Mouse (Mus musculus): ENCODE results near the gene Cacna1e. TPM values are rescaled to one million over a fixed set of nuclear protein-coding genes. Genes with fewer than 3 reads are reported as not detected.

The Cacna1e gene
- polyA plus RNA-seq, 1 experiment from 2014 or later, result 1.4 TPM

DNA sequence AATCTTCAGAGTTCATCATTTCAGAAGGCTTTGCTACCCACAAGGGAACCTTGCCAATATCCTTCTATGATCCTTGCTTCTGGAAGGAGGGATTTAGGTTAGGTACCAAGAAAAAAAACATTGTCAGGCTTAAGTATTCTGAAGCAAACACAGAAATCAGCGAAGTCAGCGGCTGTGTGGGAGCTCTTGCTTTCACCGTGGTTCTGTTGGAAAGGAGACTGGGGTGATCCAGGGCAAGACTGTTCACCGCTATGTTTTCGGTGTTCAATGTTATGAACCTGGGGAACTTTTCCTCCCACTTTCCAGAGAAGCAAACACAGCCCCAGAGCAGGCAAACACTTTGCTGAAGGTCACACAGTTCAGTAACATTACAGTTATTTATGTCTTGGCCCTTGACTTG, 383.4 kb downstream of the Cacna1e start:
- Histone ChIP-seq H3K9ac (ENCODE audit: low read length) (no peak overlapping the region), H3K4me2 (ENCODE audit: low read depth, low read length, severe bottlenecking) (no peak overlapping the region), H3K4me1 (replicated peaks; ENCODE audit: control insufficient read depth, insufficient read depth, low read length) (0 out of 2 replicates have a peak, but pooled peaks cover 2% of the 10 kb centered on the region), H3K36me3 (ENCODE audit: control insufficient read depth, insufficient read depth, low read length) (no peaks in the 10 kb centered on the region), H3K27ac (ENCODE audit: low read depth, low read length) (no peak overlapping the region), H3K4me3 (ENCODE audit: low read depth, low read length) (no peak overlapping the region), H3K27me3 (ENCODE audit: control insufficient read depth, insufficient read depth, low read length) (no peaks in the 10 kb centered on the region), H3K9me3 (ENCODE audit: control insufficient read depth, low read length) (no peaks in the 10 kb centered on the region)
- ATAC-seq (replicated peaks; ENCODE audit: low FRiP score) (no peak), DNase-seq (ENCODE audit: low spot score) (no peak)
- 81% methylated on average over 5 of the region's 5 CpGs for WGBS

DNA sequence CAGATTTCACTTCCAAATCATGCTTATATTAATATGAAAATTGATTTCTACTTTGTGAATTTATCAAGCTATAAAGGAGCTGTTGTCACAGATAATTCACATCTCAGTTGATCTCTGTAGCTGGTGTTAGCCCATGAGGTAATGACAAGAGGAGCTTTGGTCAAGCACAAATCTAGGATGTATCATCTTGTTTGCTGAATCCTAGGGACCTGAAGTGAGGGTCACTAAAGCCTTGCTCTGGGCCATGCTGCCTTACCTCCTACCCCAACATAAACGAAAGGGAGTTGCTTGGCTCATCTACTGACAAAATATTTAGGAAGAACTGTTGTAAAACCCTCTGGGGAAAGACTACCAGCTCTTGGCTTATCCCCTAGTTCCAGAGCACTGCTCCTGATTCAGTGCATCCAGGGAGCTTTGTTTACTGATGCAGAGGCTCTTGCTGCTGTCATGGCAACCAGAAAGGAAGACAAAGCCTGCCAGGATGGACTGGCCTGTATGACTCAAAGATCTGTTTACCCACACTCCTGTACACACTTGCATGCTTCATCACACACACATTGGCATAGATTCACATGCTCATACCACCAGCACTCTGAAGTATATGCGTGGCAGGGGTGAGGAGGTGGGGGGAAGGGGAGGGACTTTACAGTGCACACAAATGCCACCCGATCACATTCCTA, 384.0 kb downstream of the Cacna1e start:
- no peaks in the 10 kb centered on the region for H3K9me3 ChIP-seq (ENCODE audit: control insufficient read depth, low read length)
- peak; percentile 82 for ATAC-seq (replicated peaks; ENCODE audit: low FRiP score)
- H3K9ac ChIP-seq (ENCODE audit: low read length), result no peak overlapping the region
- no peaks in the 10 kb centered on the region for H3K27me3 ChIP-seq (ENCODE audit: control insufficient read depth, insufficient read depth, low read length)
- no peak overlapping the region for H3K27ac ChIP-seq (ENCODE audit: low read depth, low read length)
- 0 out of 2 replicates have a peak, but pooled peaks cover 2% of the 10 kb centered on the region for H3K4me1 ChIP-seq (replicated peaks; ENCODE audit: control insufficient read depth, insufficient read depth, low read length)
- H3K4me2 ChIP-seq (ENCODE audit: low read depth, low read length, severe bottlenecking), result no peak overlapping the region
- no peaks in the 10 kb centered on the region for H3K36me3 ChIP-seq (ENCODE audit: control insufficient read depth, insufficient read depth, low read length)
- H3K4me3 ChIP-seq (ENCODE audit: low read depth, low read length), result no peak overlapping the region
- 44% methylated on average over 3 of the region's 3 CpGs for WGBS
- peak; percentile 51 for DNase-seq (ENCODE audit: low spot score)

DNA sequence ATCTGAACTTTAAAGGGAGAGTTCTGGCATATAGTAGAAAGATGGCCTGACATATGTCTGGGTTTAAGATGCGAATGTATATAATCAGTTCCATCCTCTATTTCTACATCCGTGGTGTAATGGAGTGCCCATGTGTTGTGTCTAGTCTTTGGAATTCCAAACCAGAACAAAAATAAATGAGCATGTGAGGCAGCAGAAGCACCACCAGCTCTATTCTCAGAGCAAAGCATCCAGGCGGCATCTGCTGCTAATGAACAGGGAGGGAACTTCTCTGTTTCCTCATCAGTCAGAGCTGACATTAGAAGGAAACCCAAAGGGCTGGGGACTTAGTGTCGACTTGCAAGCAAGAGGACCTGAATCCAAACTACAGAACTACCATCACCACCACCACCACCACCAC, 385.5 kb downstream of the Cacna1e start:
- WGBS, result 81% methylated on average over 4 of the region's 4 CpGs
- no peak for DNase-seq (ENCODE audit: low spot score)
- Histone ChIP-seq H3K27me3 (ENCODE audit: control insufficient read depth, insufficient read depth, low read length) (no peaks in the 10 kb centered on the region), H3K36me3 (ENCODE audit: control insufficient read depth, insufficient read depth, low read length) (no peaks in the 10 kb centered on the region), H3K9me3 (ENCODE audit: control insufficient read depth, low read length) (no peaks in the 10 kb centered on the region), H3K4me3 (ENCODE audit: low read depth, low read length) (no peak overlapping the region), H3K4me1 (replicated peaks; ENCODE audit: control insufficient read depth, insufficient read depth, low read length) (0 out of 2 replicates have a peak, but pooled peaks cover 2% of the 10 kb centered on the region), H3K27ac (ENCODE audit: low read depth, low read length) (no peak overlapping the region), H3K4me2 (ENCODE audit: low read depth, low read length, severe bottlenecking) (no peak overlapping the region), H3K9ac (ENCODE audit: low read length) (no peak overlapping the region)
- no peak for ATAC-seq (replicated peaks; ENCODE audit: low FRiP score)

DNA sequence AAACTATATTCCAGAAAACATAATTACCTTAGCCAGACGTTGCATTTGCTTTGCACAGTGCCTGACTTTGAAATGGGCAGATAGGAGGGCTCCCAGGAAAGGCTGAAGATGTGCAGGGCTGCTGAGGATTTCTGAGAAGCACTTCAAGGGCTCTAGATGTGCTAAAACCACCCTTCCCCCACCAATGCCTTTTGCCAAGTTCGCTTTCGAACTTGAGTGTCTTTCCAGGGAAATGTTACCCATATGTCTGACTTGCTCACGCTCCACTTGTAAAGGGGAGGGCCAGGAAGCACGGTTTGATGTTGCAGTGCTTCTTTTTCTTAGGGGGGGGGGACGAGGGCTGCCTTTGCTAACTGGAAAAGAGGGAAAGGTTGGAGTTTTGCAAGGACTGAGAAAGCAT, 393.2 kb downstream of the Cacna1e start:
- Histone ChIP-seq H3K9ac (ENCODE audit: low read length) (no peak overlapping the region), H3K27ac (ENCODE audit: low read depth, low read length) (no peak overlapping the region)
- WGBS, result 70% methylated on average over 6 of the region's 6 CpGs

DNA sequence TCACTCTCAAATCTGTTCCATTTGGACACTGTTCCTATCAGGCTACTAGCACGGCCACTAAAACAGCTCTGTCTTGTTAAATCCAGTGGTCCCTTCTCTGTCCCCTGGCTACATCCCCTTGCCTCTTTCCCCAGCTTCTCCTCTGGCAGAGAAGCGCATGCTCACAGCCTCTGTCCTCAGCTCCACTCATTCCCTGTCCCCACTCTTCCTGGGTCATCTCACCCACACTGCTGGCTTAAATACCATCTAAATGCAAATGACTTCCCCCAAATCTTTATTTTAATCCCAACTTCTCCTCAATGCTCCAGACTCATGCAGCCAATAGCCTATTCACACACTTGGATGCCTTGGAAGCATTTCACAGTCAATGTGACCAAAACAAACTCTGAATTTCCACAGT, 407.6 kb downstream of the Cacna1e start:
- 84% methylated on average over 2 of the region's 2 CpGs for WGBS

More for the DNA sequence above, 393.2 kb downstream of the Cacna1e start:
- ATAC-seq (replicated peaks; ENCODE audit: low FRiP score), result no peak
- Histone ChIP-seq H3K36me3 (ENCODE audit: control insufficient read depth, insufficient read depth, low read length) (no peaks in the 10 kb centered on the region), H3K27me3 (ENCODE audit: control insufficient read depth, insufficient read depth, low read length) (no peaks in the 10 kb centered on the region), H3K4me2 (ENCODE audit: low read depth, low read length, severe bottlenecking) (no peak overlapping the region), H3K4me1 (replicated peaks; ENCODE audit: control insufficient read depth, insufficient read depth, low read length) (no peaks in the 10 kb centered on the region), H3K9me3 (ENCODE audit: control insufficient read depth, low read length) (no peaks in the 10 kb centered on the region), H3K4me3 (ENCODE audit: low read depth, low read length) (no peak overlapping the region)
- DNase-seq (ENCODE audit: low spot score), result no peak

DNA sequence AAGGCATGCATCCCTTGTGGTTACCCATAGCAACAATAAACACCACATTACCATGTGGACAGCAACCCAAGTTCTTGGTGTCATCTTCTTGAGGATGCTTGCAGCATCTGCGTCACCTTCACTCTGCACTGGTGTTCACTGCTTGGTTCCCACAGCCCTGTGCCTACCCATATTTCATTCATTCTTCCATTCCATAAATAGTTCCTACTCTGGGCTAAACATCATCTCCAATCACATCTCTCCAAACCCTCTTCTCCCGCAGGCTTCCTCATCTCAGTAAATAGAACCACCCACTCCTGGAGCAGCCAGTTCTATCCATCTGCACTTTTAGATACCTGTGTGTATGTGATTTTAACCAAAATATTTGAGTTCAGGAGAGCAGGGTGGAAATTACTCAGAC, 408.6 kb downstream of the Cacna1e start:
- WGBS, result 92% methylated on average over 2 of the region's 2 CpGs
- Histone ChIP-seq H3K4me1 (replicated peaks; ENCODE audit: control insufficient read depth, insufficient read depth, low read length) (no peaks in the 10 kb centered on the region), H3K4me2 (ENCODE audit: low read depth, low read length, severe bottlenecking) (no peak overlapping the region), H3K9ac (ENCODE audit: low read length) (no peak overlapping the region), H3K4me3 (ENCODE audit: low read depth, low read length) (no peak overlapping the region), H3K27me3 (ENCODE audit: control insufficient read depth, insufficient read depth, low read length) (no peaks in the 10 kb centered on the region), H3K36me3 (ENCODE audit: control insufficient read depth, insufficient read depth, low read length) (no peaks in the 10 kb centered on the region), H3K9me3 (ENCODE audit: control insufficient read depth, low read length) (no peaks in the 10 kb centered on the region), H3K27ac (ENCODE audit: low read depth, low read length) (no peak overlapping the region)
- no peak for ATAC-seq (replicated peaks; ENCODE audit: low FRiP score)
- no peak for DNase-seq (ENCODE audit: low spot score)

More for the DNA sequence above, 407.6 kb downstream of the Cacna1e start:
- Histone ChIP-seq H3K9me3 (ENCODE audit: control insufficient read depth, low read length) (no peaks in the 10 kb centered on the region), H3K4me1 (replicated peaks; ENCODE audit: control insufficient read depth, insufficient read depth, low read length) (no peaks in the 10 kb centered on the region), H3K36me3 (ENCODE audit: control insufficient read depth, insufficient read depth, low read length) (no peaks in the 10 kb centered on the region), H3K4me3 (ENCODE audit: low read depth, low read length) (no peak overlapping the region), H3K27ac (ENCODE audit: low read depth, low read length) (no peak overlapping the region), H3K27me3 (ENCODE audit: control insufficient read depth, insufficient read depth, low read length) (no peaks in the 10 kb centered on the region), H3K4me2 (ENCODE audit: low read depth, low read length, severe bottlenecking) (no peak overlapping the region), H3K9ac (ENCODE audit: low read length) (no peak overlapping the region)
- ATAC-seq (replicated peaks; ENCODE audit: low FRiP score) (no peak), DNase-seq (ENCODE audit: low spot score) (no peak)

DNA sequence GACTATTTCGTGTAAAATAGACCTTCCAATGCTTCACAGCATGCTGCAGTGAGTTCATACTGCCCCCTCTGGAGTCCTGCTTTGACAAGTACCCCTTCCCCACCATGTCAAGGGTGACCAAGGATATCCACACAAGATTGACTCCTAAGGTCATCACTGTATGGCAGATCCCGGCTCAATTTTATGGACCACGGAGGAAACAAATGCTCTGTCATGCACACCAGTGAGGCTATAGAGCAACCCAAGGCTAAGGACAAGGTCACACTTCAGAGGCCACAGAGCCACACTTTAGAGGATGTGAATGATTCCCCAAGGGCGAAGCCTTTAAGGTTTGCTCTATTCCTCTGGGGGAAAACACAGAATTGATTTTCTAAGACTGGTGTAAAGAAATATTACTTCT, 410.1 kb downstream of the Cacna1e start:
- DNase-seq (ENCODE audit: low spot score), result no peak
- ATAC-seq (replicated peaks; ENCODE audit: low FRiP score), result no peak
- H3K27me3 ChIP-seq (ENCODE audit: control insufficient read depth, insufficient read depth, low read length), result no peaks in the 10 kb centered on the region
- H3K27ac ChIP-seq (ENCODE audit: low read depth, low read length), result no peak overlapping the region
- H3K9ac ChIP-seq (ENCODE audit: low read length), result no peak overlapping the region
- H3K36me3 ChIP-seq (ENCODE audit: control insufficient read depth, insufficient read depth, low read length), result no peaks in the 10 kb centered on the region
- H3K4me2 ChIP-seq (ENCODE audit: low read depth, low read length, severe bottlenecking), result no peak overlapping the region
- H3K4me1 ChIP-seq (replicated peaks; ENCODE audit: control insufficient read depth, insufficient read depth, low read length), result no peaks in the 10 kb centered on the region
- 76% methylated on average over 4 of the region's 4 CpGs for WGBS
- H3K9me3 ChIP-seq (ENCODE audit: control insufficient read depth, low read length), result no peaks in the 10 kb centered on the region
- no peak overlapping the region for H3K4me3 ChIP-seq (ENCODE audit: low read depth, low read length)

DNA sequence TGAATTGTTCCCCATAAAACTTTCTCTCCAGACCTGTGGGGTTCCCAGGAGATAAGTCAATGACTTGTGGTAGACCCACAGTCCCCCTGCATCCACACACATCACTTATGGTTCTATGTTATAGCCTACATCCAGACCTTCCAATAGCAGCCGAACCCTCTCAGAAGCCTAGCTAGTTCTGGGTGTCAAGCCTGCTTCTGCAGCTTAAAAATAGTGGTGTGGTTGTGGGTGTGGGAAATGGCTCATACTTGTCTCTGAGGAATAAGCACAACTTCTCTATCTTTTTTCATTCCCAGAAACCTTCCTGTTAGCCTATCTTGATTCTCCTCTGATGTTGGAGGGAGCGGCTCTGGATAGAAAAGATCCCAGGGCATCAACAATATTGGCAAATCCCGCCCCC, 417.0 kb downstream of the Cacna1e start:
- 93% methylated on average over 3 of the region's 3 CpGs for WGBS
- DNase-seq (ENCODE audit: low spot score), result no peak
- Histone ChIP-seq H3K4me1 (replicated peaks; ENCODE audit: control insufficient read depth, insufficient read depth, low read length) (no peaks in the 10 kb centered on the region), H3K4me2 (ENCODE audit: low read depth, low read length, severe bottlenecking) (no peak overlapping the region), H3K9ac (ENCODE audit: low read length) (no peak overlapping the region), H3K27ac (ENCODE audit: low read depth, low read length) (no peak overlapping the region), H3K9me3 (ENCODE audit: control insufficient read depth, low read length) (no peaks in the 10 kb centered on the region), H3K36me3 (ENCODE audit: control insufficient read depth, insufficient read depth, low read length) (no peaks in the 10 kb centered on the region), H3K4me3 (ENCODE audit: low read depth, low read length) (no peak overlapping the region), H3K27me3 (ENCODE audit: control insufficient read depth, insufficient read depth, low read length) (no peaks in the 10 kb centered on the region)
- no peak for ATAC-seq (replicated peaks; ENCODE audit: low FRiP score)

DNA sequence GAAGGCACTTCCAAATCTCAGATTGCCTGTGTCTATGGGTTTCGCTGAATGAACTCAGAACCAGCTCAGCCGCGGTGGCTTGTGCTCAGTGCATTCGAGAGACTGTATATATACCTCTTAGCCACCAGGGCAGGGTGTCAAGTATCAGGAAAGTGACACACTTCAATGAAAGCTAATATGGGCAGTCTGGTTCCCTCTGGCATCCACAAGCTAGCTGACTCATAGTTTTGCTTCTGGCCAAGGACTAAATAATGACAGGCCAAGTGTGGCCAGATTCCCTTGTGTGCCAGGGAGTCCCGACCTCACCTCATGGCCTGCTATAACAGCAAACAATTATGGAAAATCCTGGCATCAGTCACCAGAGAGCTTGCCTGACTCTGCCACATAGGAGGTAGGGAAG, 422.8 kb downstream of the Cacna1e start:
- H3K9ac ChIP-seq (ENCODE audit: low read length), result no peak overlapping the region
- H3K4me2 ChIP-seq (ENCODE audit: low read depth, low read length, severe bottlenecking), result no peak overlapping the region
- no peaks in the 10 kb centered on the region for H3K9me3 ChIP-seq (ENCODE audit: control insufficient read depth, low read length)
- WGBS, result 88% methylated on average over 5 of the region's 5 CpGs
- DNase-seq (ENCODE audit: low spot score) (no peak), ATAC-seq (replicated peaks; ENCODE audit: low FRiP score) (no peak)
- H3K4me1 ChIP-seq (replicated peaks; ENCODE audit: control insufficient read depth, insufficient read depth, low read length), result no peaks in the 10 kb centered on the region
- no peak overlapping the region for H3K27ac ChIP-seq (ENCODE audit: low read depth, low read length)
- H3K27me3 ChIP-seq (ENCODE audit: control insufficient read depth, insufficient read depth, low read length), result no peaks in the 10 kb centered on the region
- H3K36me3 ChIP-seq (ENCODE audit: control insufficient read depth, insufficient read depth, low read length), result no peaks in the 10 kb centered on the region
- no peak overlapping the region for H3K4me3 ChIP-seq (ENCODE audit: low read depth, low read length)

All from forebrain, embryonic 11.5 days (tissue).